Mouse (Mus musculus) forebrain, embryonic 15.5 days (tissue): ENCODE data around the gene Mttp. TPM values are rescaled to one million over a fixed set of nuclear protein-coding genes. Genes with fewer than 3 reads are reported as not detected.

Experiments used
- ATAC-seq: fragments of 200-750 bp; cut with Nextera tagmentation; replicated peaks from 2 replicates; pipeline ENCODE4 v1.8.0; 2017; ENCODE audit warnings: mild to moderate bottlenecking, moderate TSS enrichment, moderate library complexity
- H3K27ac ChIP-seq: fragments of 300-500 bp; sonication (generic); replicated peaks from 2 replicates; pipeline ENCODE4 v1.5.1; 2015; ENCODE audit warnings: mild to moderate bottlenecking, inconsistent platforms
- H3K27me3 ChIP-seq: fragments of 300-500 bp; sonication (generic); 2 replicates; pipeline ENCODE4 v1.6.1; 2015; ENCODE audit warnings: inconsistent platforms
- H3K36me3 ChIP-seq: fragments of 300-500 bp; sonication (generic); 2 replicates; pipeline ENCODE4 v1.6.1; 2015; ENCODE audit warnings: mild to moderate bottlenecking, inconsistent platforms
- H3K4me1 ChIP-seq: fragments of 300-500 bp; sonication (generic); 2 replicates; pipeline ENCODE4 v1.6.1; 2015; ENCODE audit warnings: inconsistent platforms
- H3K4me2 ChIP-seq: fragments of 300-500 bp; sonication (generic); replicated peaks from 2 replicates; pipeline ENCODE4 v1.6.1; 2015; ENCODE audit warnings: mild to moderate bottlenecking, inconsistent platforms
- H3K4me3 ChIP-seq: fragments of 300-500 bp; sonication (generic); 2 replicates; pipeline ENCODE4 v1.5.1; 2015; ENCODE audit warnings: mild to moderate bottlenecking, inconsistent platforms
- H3K9ac ChIP-seq: fragments of 300-500 bp; sonication (generic); replicated peaks from 2 replicates; pipeline ENCODE4 v1.6.1; 2015; ENCODE audit warnings: mild to moderate bottlenecking, inconsistent platforms
- H3K9me3 ChIP-seq: fragments of 300-500 bp; sonication (generic); 2 replicates; pipeline ENCODE4 v1.6.1; 2016; ENCODE audit warnings: inconsistent platforms
- WGBS: fragments of 180-500 bp; shearing (Covaris S2); methylation state at CpG from one replicate; pipeline ENCODE4 v1.1.7; 2015; ENCODE audit warnings: mixed read lengths; 5-methylcytosine and 5-hydroxymethylcytosine counted together
- polyA plus RNA-seq: library from polyadenylated mRNA; unstranded; fragments of >200 nt; fragmentation: Nextera tagmentation; extraction: Ambion mirVana; gene quantifications from 2 replicates; pipeline ENCODE4 v1.2.1, GENCODE M21; 2015

The Mttp gene
- polyA plus RNA-seq, 1 experiment from 2014 or later = 8.6 TPM

DNA sequence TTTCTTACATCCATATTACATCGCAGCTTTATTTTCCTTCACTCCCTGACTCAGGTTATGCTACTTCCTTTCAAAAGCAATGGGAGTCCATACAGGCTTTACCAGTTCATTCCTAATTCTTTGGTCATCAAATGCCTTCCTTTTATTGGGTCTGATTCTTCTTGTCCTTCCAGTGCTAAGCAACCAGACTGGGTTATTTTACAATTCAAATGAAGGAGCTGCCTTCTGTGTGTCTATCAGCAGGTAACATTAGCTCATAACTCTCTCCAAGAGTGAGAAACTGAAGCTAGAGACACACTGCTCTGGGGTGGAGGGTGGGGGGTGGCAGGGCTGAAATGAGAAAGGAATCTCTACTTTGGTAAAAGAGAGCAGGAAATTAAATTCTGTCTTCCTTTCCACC lies 14.1 kb downstream of the Mttp start:
- H3K4me2 ChIP-seq = no peak overlapping the region
- H3K9ac ChIP-seq = no peak overlapping the region
- H3K27me3 ChIP-seq = no peaks in the 10 kb centered on the region
- H3K36me3 ChIP-seq = no peaks in the 10 kb centered on the region
- no peaks in the 10 kb centered on the region for H3K9me3 ChIP-seq
- 33% methylated on average over 1 of the region's 1 CpGs for WGBS
- H3K27ac ChIP-seq = no peak overlapping the region
- H3K4me3 ChIP-seq = no peak overlapping the region
- H3K4me1 ChIP-seq = peaks cover 5% of the 10 kb centered on the region; the same call in 1 of the 2 replicates
- ATAC-seq = no peak

DNA sequence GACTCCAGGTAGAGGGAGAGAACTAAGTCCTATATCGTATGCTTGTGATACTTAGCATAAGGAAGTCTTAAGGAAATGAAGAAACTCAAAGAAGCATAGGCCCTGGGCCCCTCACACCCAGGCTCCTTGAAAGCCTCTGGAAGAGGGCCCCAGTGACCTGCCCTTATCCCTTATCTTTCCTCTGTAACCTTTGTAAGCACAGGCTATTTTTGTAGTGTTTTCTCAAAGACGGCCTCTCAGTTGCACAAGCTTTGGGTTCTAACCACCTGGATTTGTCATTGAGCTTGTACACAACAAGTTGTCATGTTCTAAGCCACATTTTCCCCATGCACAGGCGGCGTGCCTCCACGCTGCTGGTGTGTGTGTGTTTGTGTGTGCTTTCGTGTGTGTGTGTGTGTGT lies 15.7 kb downstream of the Mttp start:
- Histone ChIP-seq H3K9me3 (no peaks in the 10 kb centered on the region), H3K27ac (no peak overlapping the region), H3K4me1 (peaks cover 5% of the 10 kb centered on the region; the same call in 1 of the 2 replicates), H3K36me3 (no peaks in the 10 kb centered on the region), H3K4me3 (no peak overlapping the region), H3K4me2 (no peak overlapping the region), H3K9ac (no peak overlapping the region), H3K27me3 (no peaks in the 10 kb centered on the region)
- WGBS = 95% methylated on average over 6 of the region's 6 CpGs
- no peak for ATAC-seq

DNA sequence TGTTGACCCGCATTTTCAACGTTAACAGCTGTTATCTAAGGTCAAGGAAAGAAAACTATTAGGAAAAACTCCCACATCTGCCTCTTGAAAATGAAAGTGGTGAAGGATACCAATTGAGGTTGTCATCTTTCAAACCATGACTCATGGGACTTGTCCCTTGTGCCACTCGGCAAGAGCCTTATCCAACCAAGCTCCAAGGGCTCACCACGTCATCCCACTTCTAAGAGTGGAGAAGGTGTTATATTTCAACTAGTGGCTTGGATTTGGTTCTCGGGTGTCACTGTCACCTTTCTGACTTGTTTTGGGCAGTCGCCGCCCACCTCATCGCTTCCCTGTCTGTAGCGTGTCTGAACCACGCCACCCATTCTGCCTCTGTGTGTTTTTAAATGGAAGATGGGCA lies 20.9 kb downstream of the Mttp start:
- no peak for ATAC-seq
- Histone ChIP-seq H3K27me3 (no peaks in the 10 kb centered on the region), H3K4me1 (no peaks in the 10 kb centered on the region), H3K9me3 (no peaks in the 10 kb centered on the region), H3K4me3 (no peak overlapping the region), H3K4me2 (no peak overlapping the region), H3K27ac (no peak overlapping the region), H3K9ac (no peak overlapping the region), H3K36me3 (no peaks in the 10 kb centered on the region)
- WGBS = 93% methylated on average over 10 of the region's 10 CpGs

DNA sequence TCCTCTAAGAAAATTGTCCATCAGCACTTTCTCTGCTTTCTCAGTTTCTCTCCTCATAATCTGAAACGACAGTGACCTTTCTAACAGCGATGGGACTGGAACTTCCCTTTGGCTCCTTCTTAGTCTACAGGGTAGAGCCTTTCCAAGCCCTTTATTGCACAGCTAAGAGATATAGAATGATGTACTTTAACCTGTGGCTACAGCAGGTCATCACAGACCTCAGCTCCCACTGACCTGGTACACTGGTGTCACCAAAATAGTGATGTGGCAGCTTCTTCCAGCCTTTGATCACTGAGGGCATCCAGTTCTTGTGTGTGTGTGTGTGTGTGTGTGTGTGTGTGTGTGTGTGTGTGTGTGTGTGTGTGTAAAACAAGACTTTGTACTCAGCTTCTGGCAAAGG lies 23.3 kb downstream of the Mttp start:
- Histone ChIP-seq H3K27ac (no peak overlapping the region), H3K4me1 (no peaks in the 10 kb centered on the region), H3K9ac (no peak overlapping the region), H3K27me3 (no peaks in the 10 kb centered on the region), H3K36me3 (no peaks in the 10 kb centered on the region), H3K4me3 (no peak overlapping the region), H3K4me2 (no peak overlapping the region), H3K9me3 (no peaks in the 10 kb centered on the region)
- no peak for ATAC-seq
- WGBS = 91% methylated on average over 2 of the region's 2 CpGs

DNA sequence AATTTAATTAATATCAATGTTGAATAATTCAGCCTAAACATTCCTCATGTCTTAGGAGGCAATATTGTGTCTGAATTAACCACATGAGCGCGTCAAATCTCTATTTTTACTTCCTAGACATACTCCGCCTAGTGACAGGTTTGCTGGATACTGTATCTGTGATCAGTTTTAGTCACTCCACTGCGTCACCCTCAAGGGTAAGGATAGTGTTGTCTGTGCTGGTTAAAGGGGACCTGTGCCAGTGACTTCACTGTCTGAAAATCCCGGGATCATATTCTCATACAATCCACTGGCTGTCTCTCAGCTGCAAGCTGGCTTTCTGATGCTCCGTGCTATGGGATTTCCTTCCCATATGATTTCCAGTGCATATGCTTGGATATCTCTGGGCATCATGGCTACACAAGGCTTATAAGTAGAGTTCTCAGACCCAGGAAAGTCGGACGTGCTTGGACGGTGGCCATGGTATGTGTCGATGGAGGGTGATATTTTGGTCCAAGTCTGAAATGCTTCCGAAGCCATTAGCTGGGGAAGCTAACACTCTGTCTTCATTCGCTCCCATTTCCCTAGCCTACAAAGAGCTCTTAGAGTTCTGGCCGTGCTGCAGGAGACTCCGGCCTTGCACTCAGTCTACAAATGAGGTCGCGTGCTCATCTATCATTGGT lies 25.2 kb downstream of the Mttp start:
- H3K9ac ChIP-seq = no peak overlapping the region
- ATAC-seq = no peak
- no peak overlapping the region for H3K27ac ChIP-seq
- WGBS = 93% methylated on average over 16 of the region's 16 CpGs
- H3K27me3 ChIP-seq = no peaks in the 10 kb centered on the region
- no peak overlapping the region for H3K4me2 ChIP-seq
- no peaks in the 10 kb centered on the region for H3K4me1 ChIP-seq
- no peaks in the 10 kb centered on the region for H3K9me3 ChIP-seq
- H3K36me3 ChIP-seq = no peaks in the 10 kb centered on the region
- H3K4me3 ChIP-seq = no peak overlapping the region

DNA sequence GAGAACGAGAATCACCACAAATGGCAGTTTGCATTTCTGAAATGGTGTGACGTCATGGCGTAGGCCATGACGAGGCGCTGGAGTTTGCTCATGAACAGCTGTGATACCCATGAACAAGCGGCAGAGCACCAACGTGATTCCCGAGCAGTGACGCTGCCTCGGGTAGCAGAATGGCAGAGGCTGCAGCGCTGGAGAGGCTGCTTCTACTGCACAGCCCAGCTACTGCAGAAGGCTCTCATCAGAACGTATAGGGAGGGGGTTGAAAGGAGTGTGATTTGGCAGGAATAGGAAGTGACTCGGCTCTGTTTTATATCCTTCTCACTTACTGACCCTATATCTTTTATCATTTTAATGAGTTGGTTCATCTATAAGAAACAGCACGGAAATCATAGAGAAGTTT lies 25.9 kb downstream of the Mttp start:
- no peak overlapping the region for H3K4me3 ChIP-seq
- WGBS = 78% methylated on average over 14 of the region's 14 CpGs
- H3K4me1 ChIP-seq = no peaks in the 10 kb centered on the region
- no peaks in the 10 kb centered on the region for H3K27me3 ChIP-seq
- no peak overlapping the region for H3K9ac ChIP-seq
- H3K9me3 ChIP-seq = no peaks in the 10 kb centered on the region
- no peak overlapping the region for H3K27ac ChIP-seq
- H3K4me2 ChIP-seq = no peak overlapping the region
- no peak for ATAC-seq
- no peaks in the 10 kb centered on the region for H3K36me3 ChIP-seq

DNA sequence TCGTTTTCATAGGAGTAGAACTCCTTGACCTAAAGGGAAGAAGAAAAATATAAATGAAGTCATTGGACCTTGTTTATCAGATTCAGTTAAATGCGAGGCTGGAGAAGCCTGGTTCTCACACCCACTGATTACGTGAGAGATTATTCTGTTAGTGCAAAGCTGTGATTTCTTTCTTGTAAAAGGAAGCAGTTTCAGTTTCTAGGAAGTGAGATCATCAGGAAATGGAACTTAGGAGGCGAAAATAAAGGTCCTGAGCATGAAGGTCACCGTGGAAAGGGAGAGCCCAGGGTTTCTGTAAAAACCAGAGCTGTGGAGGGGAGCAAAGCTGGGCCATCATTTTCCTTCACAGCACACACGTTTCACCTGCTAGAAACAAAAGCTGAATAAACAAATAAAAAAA lies 26.4 kb downstream of the Mttp start:
- no peaks in the 10 kb centered on the region for H3K27me3 ChIP-seq
- no peaks in the 10 kb centered on the region for H3K4me1 ChIP-seq
- H3K27ac ChIP-seq = no peak overlapping the region
- no peak overlapping the region for H3K9ac ChIP-seq
- no peaks in the 10 kb centered on the region for H3K9me3 ChIP-seq
- no peaks in the 10 kb centered on the region for H3K36me3 ChIP-seq
- ATAC-seq = no peak
- WGBS = 73% methylated on average over 6 of the region's 6 CpGs
- no peak overlapping the region for H3K4me3 ChIP-seq
- no peak overlapping the region for H3K4me2 ChIP-seq

DNA sequence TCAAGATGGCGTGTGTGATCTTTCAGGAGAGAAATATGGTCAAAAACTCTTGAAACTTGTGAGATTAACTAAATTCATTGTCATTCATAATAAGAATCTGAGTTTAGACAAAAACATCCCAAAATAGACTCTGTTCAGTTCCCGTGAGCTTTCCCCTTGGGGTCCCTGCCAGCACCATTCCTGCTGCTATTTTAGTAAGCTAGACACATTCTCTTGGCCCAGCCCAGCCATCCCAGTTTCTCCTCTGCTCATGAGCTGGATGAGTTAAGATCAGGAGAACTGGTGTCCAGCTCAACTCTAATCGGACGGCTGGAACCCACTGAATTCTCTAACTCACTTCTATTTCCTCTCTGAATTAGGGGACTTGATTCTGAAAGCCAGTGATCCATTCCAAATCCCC lies 27.9 kb downstream of the Mttp start:
- Histone ChIP-seq H3K4me2 (no peak overlapping the region), H3K36me3 (no peaks in the 10 kb centered on the region), H3K9ac (no peak overlapping the region), H3K27me3 (no peaks in the 10 kb centered on the region), H3K4me3 (no peak overlapping the region), H3K9me3 (no peaks in the 10 kb centered on the region), H3K4me1 (no peaks in the 10 kb centered on the region), H3K27ac (no peak overlapping the region)
- no peak for ATAC-seq
- 93% methylated on average over 4 of the region's 4 CpGs for WGBS

DNA sequence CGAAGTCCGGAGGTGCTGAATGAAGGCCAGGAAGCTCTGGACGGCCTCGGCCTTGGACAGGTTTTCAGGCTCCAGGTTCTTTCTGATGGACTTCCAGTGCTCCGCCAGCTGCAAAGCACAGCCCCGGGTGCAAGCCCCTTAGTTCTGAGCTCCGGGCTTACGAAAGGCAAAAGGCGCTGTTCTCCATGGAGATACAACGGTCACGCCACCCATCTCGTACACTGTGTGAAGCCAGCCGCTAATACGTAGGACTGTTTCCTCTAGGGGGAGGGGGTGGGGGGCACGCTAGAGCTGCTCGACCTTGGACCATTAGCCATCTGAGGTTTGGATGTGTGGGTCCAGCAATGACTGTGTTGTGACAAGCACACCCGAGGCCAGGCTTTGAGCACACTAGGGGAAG lies 30.7 kb downstream of the Mttp start:
- Histone ChIP-seq H3K9me3 (no peaks in the 10 kb centered on the region), H3K9ac (no peak overlapping the region), H3K36me3 (no peaks in the 10 kb centered on the region), H3K27ac (no peak overlapping the region), H3K27me3 (no peaks in the 10 kb centered on the region), H3K4me1 (no peaks in the 10 kb centered on the region), H3K4me2 (no peak overlapping the region), H3K4me3 (no peak overlapping the region)
- ATAC-seq = 0 out of 2 replicates have a peak, but pooled peaks have one; percentile 35
- 88% methylated on average over 17 of the region's 17 CpGs for WGBS

DNA sequence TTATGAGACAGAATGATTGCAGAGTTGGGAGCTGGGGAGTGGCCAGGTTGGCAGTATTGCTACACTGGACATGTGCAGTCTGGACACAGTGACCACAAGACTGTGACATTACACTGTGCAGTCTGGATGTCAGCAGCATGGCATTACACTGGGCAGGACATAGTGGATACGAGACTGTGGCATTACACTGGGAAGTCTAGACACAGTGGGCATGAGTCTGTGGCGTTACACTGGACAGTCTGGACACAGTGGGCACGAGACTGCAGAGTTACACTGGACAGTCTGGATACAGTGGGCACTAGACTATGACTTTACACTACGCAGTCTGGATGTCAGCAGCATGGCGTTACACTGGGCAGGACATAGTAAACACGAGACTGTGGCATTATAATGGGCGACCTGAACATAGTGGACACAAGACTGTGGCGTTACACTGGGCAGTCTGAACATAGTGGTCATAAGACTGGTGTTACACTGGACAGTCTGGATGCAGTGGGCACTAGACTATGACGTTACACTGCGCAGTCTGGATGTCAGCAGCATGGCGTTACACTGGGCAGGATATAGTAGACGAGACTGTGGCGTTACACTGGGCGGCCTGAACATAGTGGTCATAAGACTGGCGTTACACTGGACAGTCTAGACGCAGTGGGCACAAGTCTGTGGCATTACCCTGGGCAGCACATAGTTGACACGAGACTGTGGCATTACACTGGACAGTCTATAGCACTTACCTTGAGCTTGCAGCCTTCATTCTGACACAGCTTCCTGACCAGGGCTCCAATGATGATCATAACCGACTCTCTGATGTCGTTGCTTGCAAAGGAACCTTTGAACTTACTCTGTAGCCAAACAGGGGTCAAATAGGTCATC lies 33.6 kb downstream of the Mttp start:
- H3K36me3 ChIP-seq = no peaks in the 10 kb centered on the region
- H3K9me3 ChIP-seq = no peaks in the 10 kb centered on the region
- H3K4me2 ChIP-seq = no peak overlapping the region
- WGBS = 93% methylated on average over 19 of the region's 19 CpGs
- H3K9ac ChIP-seq = no peak overlapping the region
- H3K27ac ChIP-seq = no peak overlapping the region
- no peak overlapping the region for H3K4me3 ChIP-seq
- ATAC-seq = no peak
- H3K4me1 ChIP-seq = no peaks in the 10 kb centered on the region
- H3K27me3 ChIP-seq = no peaks in the 10 kb centered on the region

DNA sequence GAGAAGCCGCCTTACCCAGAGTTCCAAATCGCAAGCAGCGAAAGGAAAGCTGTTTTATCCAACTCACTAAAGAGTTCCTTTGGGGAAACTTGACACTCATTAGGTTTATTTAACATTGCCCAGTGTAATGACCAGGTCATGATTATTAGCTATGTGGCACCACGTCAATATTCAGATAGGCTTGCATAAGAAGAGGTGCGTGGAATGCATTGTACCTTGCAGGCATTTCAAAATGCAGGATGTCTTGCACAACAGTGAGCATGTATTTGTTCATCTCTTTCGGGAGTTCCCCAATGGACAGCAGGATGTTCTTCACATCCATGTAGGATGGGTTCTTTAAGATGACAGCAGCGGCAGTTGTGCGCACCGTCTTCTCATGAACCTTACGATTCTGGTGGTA lies 37.9 kb downstream of the Mttp start:
- Histone ChIP-seq H3K27ac (no peak overlapping the region), H3K4me2 (no peak overlapping the region), H3K27me3 (no peaks in the 10 kb centered on the region), H3K36me3 (no peaks in the 10 kb centered on the region), H3K9ac (no peak overlapping the region), H3K9me3 (no peaks in the 10 kb centered on the region), H3K4me3 (no peak overlapping the region), H3K4me1 (no peaks in the 10 kb centered on the region)
- no peak for ATAC-seq
- whole genome bisulfite sequencing = 93% methylated on average over 10 of the region's 10 CpGs

DNA sequence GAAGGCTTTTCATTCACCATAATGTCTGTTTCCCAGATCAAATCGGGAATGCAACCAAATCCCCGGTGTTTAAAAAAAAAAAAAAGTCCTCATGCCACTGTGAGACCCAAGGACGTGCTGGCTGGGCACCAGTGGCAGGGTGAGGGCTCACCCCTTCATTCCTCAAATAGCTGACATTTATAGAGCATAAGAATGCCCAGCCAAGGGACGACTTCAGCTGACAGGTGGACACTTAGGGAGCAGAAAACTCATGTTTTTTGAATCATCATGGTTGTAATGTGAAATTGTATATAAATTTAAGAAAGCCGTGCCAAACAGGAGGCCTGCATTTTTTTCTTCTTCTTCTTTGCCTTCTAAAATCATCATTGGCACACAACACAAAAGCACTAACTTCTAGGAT lies 39.7 kb downstream of the Mttp start:
- H3K27ac ChIP-seq = no peak overlapping the region
- WGBS = 76% methylated on average over 5 of the region's 5 CpGs
- no peak overlapping the region for H3K4me3 ChIP-seq

More for the DNA sequence above, 39.7 kb downstream of the Mttp start:
- Histone ChIP-seq H3K36me3 (no peaks in the 10 kb centered on the region), H3K9ac (no peak overlapping the region), H3K27me3 (no peaks in the 10 kb centered on the region), H3K9me3 (no peaks in the 10 kb centered on the region), H3K4me1 (no peaks in the 10 kb centered on the region), H3K4me2 (no peak overlapping the region)
- ATAC-seq = no peak
